Mouse (Mus musculus) embryonic facial prominence, embryonic 13.5 days (tissue): ENCODE data around the gene Trim17. TPM values are rescaled to one million over a fixed set of nuclear protein-coding genes. Genes with fewer than 3 reads are reported as not detected.
"Not testable (repeated sequence)": the region's sequence is repeated elsewhere in the genome, so short reads cannot be mapped to it uniquely, and the experiment has no call there.

Source experiments
- ATAC-seq: fragments of 200-750 bp; cut with Nextera tagmentation; 2 replicates; pipeline ENCODE4 v1.8.0; 2017; ENCODE audit warnings: low read depth; ENCODE audit not compliant: insufficient number of reproducible peaks, insufficient read depth, low FRiP score, low TSS enrichment
- H3K27ac ChIP-seq: fragments of 300-500 bp; sonication (generic); 2 replicates; pipeline ENCODE4 v1.5.1; 2015; ENCODE audit warnings: moderate library complexity, mild to moderate bottlenecking, inconsistent platforms
- H3K27me3 ChIP-seq: fragments of 300-500 bp; sonication (generic); 2 replicates; pipeline ENCODE4 v1.6.1; 2015; ENCODE audit warnings: mild to moderate bottlenecking, inconsistent platforms
- H3K36me3 ChIP-seq: fragments of 300-500 bp; sonication (generic); 2 replicates; pipeline ENCODE4 v1.6.1; 2015; ENCODE audit warnings: mild to moderate bottlenecking, inconsistent platforms
- H3K4me1 ChIP-seq: fragments of 300-500 bp; sonication (generic); 2 replicates; pipeline ENCODE4 v1.6.1; 2015; ENCODE audit warnings: inconsistent platforms
- H3K4me2 ChIP-seq: fragments of 300-500 bp; sonication (generic); 2 replicates; pipeline ENCODE4 v1.6.1; 2015; ENCODE audit warnings: moderate library complexity, mild to moderate bottlenecking, inconsistent platforms
- H3K4me3 ChIP-seq: fragments of 300-500 bp; sonication (generic); 2 replicates; pipeline ENCODE4 v1.5.1; 2015; ENCODE audit warnings: mild to moderate bottlenecking, inconsistent platforms
- H3K9ac ChIP-seq: fragments of 300-500 bp; sonication (generic); 2 replicates; pipeline ENCODE4 v1.6.1; 2015; ENCODE audit warnings: mild to moderate bottlenecking, inconsistent platforms
- H3K9me3 ChIP-seq: fragments of 300-500 bp; sonication (generic); 2 replicates; pipeline ENCODE4 v1.6.1; 2016; ENCODE audit warnings: inconsistent platforms
- WGBS: fragments of 180-500 bp; shearing (Covaris S2); methylation state at CpG from one replicate; pipeline ENCODE4 v1.1.7; 2015; ENCODE audit warnings: mixed read lengths; 5-methylcytosine and 5-hydroxymethylcytosine counted together
- polyA plus RNA-seq: library from polyadenylated mRNA; unstranded; fragments of >200 nt; fragmentation: Nextera tagmentation; extraction: Ambion mirVana; gene quantifications from 2 replicates; pipeline ENCODE4 v1.2.1, GENCODE M21; 2015

The Trim17 gene
- polyA plus RNA-seq, 1 experiment from 2014 or later = 0.55 TPM

DNA sequence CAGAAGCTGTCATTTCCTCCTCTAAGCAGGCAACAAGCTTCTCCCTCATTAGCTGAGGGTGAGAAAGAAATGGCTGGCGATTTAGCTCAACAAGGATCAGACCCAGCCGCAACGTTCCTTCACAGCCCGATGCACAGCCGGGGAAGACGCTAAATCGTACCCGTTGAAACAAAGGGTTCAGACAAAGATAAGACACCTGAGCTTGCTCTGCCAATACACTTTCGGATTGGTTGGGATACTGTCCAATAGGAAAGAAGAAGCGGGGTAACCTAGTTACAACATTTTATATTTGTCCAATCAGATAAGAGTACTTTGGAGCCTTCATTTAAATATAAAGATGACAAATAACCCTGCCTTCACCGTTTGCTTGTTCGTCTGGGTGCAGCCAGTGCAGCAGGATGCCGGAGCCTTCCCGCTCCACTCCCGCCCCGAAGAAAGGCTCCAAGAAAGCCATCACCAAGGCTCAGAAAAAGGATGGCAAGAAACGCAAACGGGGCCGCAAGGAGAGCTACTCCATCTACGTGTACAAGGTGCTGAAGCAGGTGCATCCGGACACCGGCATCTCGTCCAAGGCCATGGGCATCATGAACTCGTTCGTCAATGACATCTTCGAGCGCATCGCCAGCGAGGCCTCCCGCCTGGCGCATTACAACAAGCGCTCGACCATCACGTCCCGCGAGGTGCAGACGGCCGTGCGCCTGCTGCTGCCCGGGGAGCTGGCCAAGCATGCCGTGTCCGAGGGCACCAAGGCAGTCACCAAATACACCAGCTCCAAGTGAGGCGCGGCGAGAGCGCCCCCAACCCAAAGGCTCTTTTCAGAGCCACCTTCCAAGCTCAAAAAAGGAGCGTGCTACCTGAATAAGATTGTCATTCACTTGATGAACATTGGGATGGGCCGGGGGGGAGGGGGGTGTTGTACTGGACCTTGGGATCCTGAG, 5.7 kb upstream of the Trim17 start, which contains the start of gene Hist3h2ba:
Gene Hist3h2ba (plus strand): TSS at position 379 of the 938 bp plus-strand sequence.
- Histone ChIP-seq H3K36me3 (no peaks in the 10 kb centered on the region), H3K4me3 (peak within 1 kb of the TSS; percentile 49), H3K4me1 (peaks cover 19% of the 10 kb centered on the region; the same call in 1 of the 2 replicates), H3K4me2 (peak within 1 kb of the TSS; percentile 70), H3K27me3 (peaks cover 38% of the 10 kb centered on the region), H3K27ac (peak within 1 kb of the TSS; percentile 93), H3K9me3 (no peaks in the 10 kb centered on the region), H3K9ac (peak within 1 kb of the TSS; percentile 70)
- peak; percentile 85 for ATAC-seq
- WGBS = under 1% methylated on average over 48 of the region's 48 CpGs

DNA sequence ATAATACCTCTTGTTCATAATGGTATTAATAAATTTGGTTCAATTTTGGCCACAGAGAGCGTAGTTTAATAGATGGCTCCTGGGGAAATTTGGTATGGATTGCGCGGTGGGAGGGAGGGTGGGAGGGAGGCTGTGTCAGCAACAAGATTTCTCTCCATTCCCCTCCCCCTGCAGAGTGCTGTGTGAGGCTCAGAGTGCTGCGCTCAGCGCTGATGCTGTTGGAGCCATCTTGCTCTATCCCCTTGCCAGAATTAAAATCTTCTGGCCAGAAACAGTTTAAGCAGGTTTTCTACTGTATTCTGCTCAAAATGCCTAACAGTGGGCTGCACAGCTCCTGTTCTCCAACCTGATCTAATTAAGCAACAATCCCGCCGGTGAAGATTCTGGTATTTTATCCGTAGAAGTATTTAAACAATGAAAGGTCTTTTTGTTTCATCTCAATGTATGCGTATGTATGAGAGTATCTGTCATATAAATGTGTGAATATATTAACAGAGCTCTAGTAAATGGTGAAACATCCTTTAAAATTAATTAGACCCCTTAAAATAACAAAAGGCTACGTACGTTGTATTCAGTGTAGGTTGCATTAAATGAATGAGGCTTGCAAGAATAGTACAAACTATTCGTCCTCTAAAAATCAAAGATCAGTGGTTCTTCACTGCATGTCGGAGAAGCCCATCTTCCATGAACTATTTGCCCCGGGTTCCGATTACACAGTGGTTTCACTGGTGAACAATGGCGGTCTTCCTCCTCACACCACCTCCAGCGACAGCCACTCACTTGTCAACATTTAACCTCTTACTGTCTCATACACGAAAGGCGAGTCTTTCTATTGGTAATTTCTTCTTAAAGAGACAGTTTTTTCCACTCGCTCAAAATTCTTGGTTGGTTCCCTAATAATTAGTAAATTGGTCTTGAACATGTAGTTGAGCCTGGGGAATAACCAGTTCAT, 4.7 kb upstream of the Trim17 start:
- 6% methylated on average over 20 of the region's 20 CpGs for WGBS
- H3K9ac ChIP-seq = peak overlapping the region; percentile 70
- peak overlapping the region; percentile 70 for H3K4me2 ChIP-seq
- peaks cover 20% of the 10 kb centered on the region; the same call in 1 of the 2 replicates for H3K4me1 ChIP-seq
- H3K4me3 ChIP-seq = peak overlapping the region; percentile 49
- no peak for ATAC-seq
- H3K27me3 ChIP-seq = peaks cover 33% of the 10 kb centered on the region
- no peaks in the 10 kb centered on the region for H3K36me3 ChIP-seq
- H3K27ac ChIP-seq = peak overlapping the region; percentile 93
- no peaks in the 10 kb centered on the region for H3K9me3 ChIP-seq

DNA sequence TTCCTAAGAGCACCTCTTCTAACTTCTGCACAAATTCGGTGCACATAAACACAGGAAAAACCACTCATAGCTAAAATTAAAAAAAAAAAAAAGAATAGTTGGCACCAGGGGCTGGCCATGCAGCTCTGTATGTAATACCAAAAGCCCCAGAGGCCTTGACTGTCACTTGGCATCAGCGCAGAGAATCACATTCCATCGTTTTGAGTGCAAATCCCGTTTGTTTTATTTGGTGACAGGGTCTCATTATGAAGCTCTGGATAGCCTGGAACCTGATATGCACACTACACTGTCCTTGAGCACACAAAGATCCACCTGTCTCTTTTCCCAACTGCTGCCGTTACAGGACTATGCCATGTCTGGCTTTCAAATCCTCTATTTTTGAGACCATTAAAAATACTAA, 3.3 kb upstream of the Trim17 start:
- Histone ChIP-seq H3K27me3 (peaks cover 26% of the 10 kb centered on the region), H3K9me3 (no peaks in the 10 kb centered on the region), H3K9ac (no peak overlapping the region), H3K36me3 (no peaks in the 10 kb centered on the region), H3K4me3 (no peak overlapping the region), H3K4me2 (no peak overlapping the region), H3K4me1 (peaks cover 23% of the 10 kb centered on the region), H3K27ac (no peak overlapping the region)
- 57% methylated on average over 5 of the region's 5 CpGs for WGBS
- no peak for ATAC-seq

DNA sequence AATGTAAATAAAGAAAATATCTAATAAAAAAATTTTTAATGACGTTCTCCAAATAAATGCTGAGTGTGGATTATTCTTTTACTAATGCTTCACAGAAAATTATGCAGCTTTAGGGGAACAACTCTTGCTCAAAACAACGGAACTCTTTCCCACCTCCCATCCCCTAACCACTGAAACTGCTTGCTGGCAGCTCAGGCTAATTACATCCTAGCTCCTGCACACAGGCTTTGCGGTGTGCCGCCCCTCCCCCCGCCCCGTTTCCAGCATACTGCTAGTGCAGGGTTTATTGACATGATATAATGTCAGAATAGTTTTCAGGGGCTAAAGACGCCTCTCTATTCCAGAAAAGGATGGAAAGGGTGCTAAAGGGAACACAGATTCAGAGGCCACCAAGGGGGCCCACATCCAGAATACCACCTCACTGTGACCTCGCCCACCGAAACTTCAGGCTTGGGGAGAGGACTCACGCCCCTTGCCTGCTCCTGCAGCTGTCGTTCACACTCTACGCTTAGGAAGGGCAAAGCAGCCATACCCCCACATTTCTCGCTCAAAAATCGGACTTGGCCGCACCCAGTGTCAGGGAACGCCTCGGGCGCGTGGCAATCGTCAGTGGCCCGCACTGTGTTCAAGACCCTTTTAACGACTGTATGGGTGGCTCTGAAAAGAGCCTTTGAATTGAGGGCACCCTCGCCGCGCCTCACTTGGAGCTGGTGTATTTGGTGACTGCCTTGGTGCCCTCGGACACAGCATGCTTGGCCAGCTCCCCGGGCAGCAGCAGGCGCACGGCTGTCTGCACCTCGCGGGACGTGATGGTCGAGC, 925 bp upstream of the Trim17 start:
- H3K4me1 ChIP-seq = peaks cover 40% of the 10 kb centered on the region
- no peaks in the 10 kb centered on the region for H3K9me3 ChIP-seq
- no peak for ATAC-seq
- peaks cover 8% of the 10 kb centered on the region for H3K36me3 ChIP-seq
- peak overlapping the region; percentile 78 for H3K9ac ChIP-seq
- peaks cover 24% of the 10 kb centered on the region for H3K27me3 ChIP-seq
- under 1% methylated on average over 33 of the region's 33 CpGs for WGBS
- peak overlapping the region; percentile 98 for H3K27ac ChIP-seq
- H3K4me2 ChIP-seq = peak overlapping the region; percentile 94
- H3K4me3 ChIP-seq = peak overlapping the region; percentile 84

DNA sequence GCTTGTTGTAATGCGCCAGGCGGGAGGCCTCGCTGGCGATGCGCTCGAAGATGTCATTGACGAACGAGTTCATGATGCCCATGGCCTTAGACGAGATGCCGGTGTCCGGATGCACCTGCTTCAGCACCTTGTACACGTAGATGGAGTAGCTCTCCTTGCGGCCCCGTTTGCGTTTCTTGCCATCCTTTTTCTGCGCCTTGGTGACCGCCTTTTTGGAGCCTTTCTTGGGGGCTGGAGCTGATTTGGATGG, 390 bp upstream of the Trim17 start:
- under 1% methylated on average over 17 of the region's 17 CpGs for WGBS
- peaks cover 41% of the 10 kb centered on the region for H3K4me1 ChIP-seq
- not testable (repeated sequence) for H3K36me3 ChIP-seq, ATAC-seq, H3K9me3 ChIP-seq
- H3K4me3 ChIP-seq = peak overlapping the region; percentile 84
- peak overlapping the region; percentile 78 for H3K9ac ChIP-seq
- H3K27me3 ChIP-seq = peaks cover 24% of the 10 kb centered on the region
- H3K27ac ChIP-seq = peak overlapping the region; percentile 98
- peak overlapping the region; percentile 94 for H3K4me2 ChIP-seq

DNA sequence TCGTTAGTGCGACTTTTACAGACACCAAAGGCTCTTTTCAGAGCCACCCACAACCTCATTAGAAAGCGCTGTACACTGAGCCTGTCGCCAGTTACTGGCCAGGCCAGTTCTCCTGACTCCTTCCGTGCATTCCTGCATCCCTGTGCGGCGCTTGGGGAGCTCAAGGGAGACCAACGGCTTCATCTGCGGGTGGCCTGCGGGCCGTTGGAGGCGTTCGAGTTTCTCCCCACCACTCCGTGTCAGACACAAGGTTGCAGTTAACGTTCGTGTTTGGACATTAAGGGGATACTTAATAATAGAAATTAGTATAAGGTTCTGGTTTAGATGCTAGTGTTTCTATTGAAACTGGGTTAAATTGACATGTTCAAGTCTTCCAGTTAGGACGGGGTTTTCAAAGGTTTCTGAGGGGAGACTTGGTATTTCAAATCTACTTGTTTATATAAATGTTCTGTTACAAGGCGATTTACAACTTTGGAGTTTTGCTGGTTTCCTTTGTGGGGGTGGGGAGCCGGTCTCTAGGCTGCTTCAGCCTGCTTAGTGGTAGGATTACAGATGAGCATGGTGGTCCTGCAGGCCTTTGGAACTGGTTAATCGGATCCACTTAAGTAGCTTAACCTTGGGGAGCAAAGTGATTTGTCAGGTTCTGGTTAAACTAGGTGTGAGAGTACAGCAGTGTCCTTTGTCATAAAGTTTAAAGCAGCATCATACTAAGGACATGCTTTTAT, 820 bp downstream of the Trim17 start:
- Histone ChIP-seq H3K4me1 (peaks cover 40% of the 10 kb centered on the region), H3K9ac (peak overlapping the region; percentile 96), H3K9me3 (no peaks in the 10 kb centered on the region), H3K27me3 (peaks cover 20% of the 10 kb centered on the region), H3K4me2 (peak overlapping the region; percentile 94), H3K4me3 (peak overlapping the region; percentile 84), H3K27ac (peak overlapping the region; percentile 98), H3K36me3 (peaks cover 8% of the 10 kb centered on the region)
- ATAC-seq = peak; percentile 26; the same call in 1 of the 2 replicates
- WGBS = under 1% methylated on average over 20 of the region's 20 CpGs

DNA sequence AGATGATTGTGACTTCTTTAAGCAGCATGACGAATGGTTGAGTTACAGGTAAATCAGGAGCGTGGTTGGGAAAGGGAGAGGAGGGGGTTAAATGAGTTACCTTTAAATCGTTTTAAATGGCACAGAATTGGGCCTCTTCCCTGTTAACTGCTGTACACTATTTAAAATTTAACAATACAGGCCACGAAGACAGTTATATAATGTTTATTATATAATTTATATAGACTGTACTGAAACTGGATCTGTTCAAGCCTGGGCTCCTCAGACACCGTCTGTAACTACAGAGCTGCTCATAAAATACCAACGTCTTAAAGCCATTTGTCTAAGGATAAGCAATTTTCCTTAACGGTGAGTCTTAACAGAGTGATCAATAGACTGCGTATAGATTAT, 1.4 kb downstream of the Trim17 start:
- H3K27me3 ChIP-seq = peaks cover 15% of the 10 kb centered on the region

DNA sequence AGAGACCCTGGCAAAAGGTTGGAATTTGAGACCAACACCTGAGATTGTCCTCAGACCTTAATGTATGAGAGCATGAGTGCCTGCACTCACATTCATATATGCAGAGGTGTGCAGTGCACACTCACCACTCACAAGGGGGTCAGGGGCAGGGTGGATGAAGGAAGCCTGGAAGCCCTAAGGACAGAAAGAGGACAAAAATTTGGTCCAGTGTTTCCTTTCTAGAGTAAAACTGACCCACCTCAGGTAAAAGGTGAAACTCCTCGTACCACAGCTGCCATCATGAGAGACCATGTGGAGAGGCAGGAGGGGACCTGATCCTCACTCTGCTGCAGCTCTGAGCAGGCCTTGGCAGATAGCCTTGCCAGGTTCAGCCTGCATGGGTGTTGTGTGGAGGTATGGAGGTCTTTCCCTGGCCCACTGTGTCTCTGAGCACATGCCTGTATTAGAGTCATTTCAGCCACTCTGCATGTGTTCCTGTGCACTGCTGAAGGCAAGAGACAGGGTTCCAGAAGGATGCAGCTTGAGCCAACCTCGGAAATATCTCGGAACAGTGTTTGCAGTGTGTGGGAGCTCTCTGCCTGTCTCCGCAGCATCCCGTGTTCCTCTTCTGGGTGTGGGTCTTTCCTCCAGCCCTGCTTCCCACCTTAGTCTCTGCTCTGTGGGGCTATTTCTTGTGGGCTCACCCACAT, 2.9 kb downstream of the Trim17 start:
- 81% methylated on average over 5 of the region's 5 CpGs for WGBS
- no peaks in the 10 kb centered on the region for H3K9me3 ChIP-seq
- H3K36me3 ChIP-seq = peaks cover 8% of the 10 kb centered on the region
- H3K4me2 ChIP-seq = peak overlapping the region; percentile 94
- peaks cover 40% of the 10 kb centered on the region for H3K4me1 ChIP-seq
- no peak for ATAC-seq
- peak overlapping the region; percentile 84; the same call in 1 of the 2 replicates for H3K4me3 ChIP-seq
- peak overlapping the region; percentile 96 for H3K9ac ChIP-seq
- H3K27me3 ChIP-seq = peaks cover 16% of the 10 kb centered on the region
- no peak overlapping the region for H3K27ac ChIP-seq

More for the DNA sequence above, 1.4 kb downstream of the Trim17 start:
- no peak for ATAC-seq
- peak overlapping the region; percentile 96 for H3K9ac ChIP-seq
- no peaks in the 10 kb centered on the region for H3K9me3 ChIP-seq
- peaks cover 8% of the 10 kb centered on the region for H3K36me3 ChIP-seq
- H3K4me3 ChIP-seq = peak overlapping the region; percentile 84
- H3K27ac ChIP-seq = peak overlapping the region; percentile 98
- peaks cover 40% of the 10 kb centered on the region for H3K4me1 ChIP-seq
- WGBS = 22% methylated on average over 8 of the region's 8 CpGs
- peak overlapping the region; percentile 94 for H3K4me2 ChIP-seq

DNA sequence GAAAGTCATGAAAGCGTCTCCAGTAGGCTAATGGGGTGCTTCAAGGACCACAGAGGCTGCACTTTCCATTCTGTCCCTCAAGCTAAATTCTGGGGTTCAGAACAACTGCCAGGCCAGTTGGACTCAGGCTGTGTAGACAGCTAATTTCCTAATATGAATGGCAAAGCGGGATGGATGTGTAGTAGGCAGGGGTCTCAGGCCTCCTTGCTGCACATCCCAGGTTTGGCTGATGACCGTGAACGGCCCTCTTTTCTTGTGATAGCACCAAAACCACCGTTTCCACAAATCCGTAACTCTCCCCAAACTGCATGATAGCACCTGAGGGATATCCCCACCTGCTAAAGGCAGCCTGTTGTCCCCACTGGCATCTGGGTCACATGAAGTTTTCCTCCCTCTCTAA, 4.1 kb downstream of the Trim17 start:
- Histone ChIP-seq H3K4me1 (peaks cover 36% of the 10 kb centered on the region), H3K4me2 (no peak overlapping the region), H3K27ac (no peak overlapping the region), H3K27me3 (peaks cover 28% of the 10 kb centered on the region), H3K9me3 (no peaks in the 10 kb centered on the region), H3K36me3 (peaks cover 8% of the 10 kb centered on the region), H3K4me3 (no peak overlapping the region), H3K9ac (no peak overlapping the region)
- ATAC-seq = no peak
- 90% methylated on average over 6 of the region's 6 CpGs for WGBS

DNA sequence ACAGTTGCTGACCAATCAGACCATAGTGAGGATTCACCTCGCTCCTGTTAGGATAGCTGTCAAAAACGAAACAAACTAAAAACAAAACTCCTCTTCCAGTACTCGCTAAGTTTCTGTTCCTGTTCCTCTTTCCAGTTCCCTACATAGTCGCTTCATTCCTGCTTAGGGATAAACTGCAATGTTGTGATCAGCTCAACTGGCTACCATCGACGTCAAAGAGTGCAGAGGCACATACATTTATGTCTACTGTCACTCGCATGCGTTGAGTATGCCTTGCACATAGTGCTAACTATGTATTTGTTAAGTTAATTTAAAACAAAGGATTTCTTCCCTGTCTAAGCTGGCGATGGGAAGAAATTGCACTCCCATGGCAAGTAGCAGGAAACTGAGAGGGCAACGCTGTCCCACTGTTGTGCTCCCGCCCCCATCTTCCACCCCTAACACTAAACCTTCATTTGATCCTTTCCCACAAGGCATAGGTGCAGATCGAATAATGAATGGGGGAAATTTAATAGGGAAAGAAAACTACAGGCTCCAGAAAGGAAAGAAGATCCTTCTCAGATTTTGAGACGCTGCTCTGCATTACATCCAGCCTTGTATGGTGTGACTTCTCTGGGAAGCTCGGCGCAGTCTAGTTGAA, 4.8 kb downstream of the Trim17 start:
- no peak for ATAC-seq
- 30% methylated on average over 15 of the region's 15 CpGs for WGBS
- H3K4me2 ChIP-seq = peak overlapping the region; percentile 84
- peaks cover 34% of the 10 kb centered on the region for H3K27me3 ChIP-seq
- no peaks in the 10 kb centered on the region for H3K9me3 ChIP-seq
- peak overlapping the region; percentile 65 for H3K9ac ChIP-seq
- peaks cover 8% of the 10 kb centered on the region for H3K36me3 ChIP-seq
- H3K4me3 ChIP-seq = peak overlapping the region; percentile 48
- H3K4me1 ChIP-seq = peaks cover 34% of the 10 kb centered on the region
- no peak overlapping the region for H3K27ac ChIP-seq
